Mouse (Mus musculus) erythroblast, embryonic 14.5 days (primary cell): ENCODE data around the gene Col18a1.

ENCODE experiments used
- GATA1 ChIP-seq: IDR thresholded peaks from 2 replicates; pipeline ENCODE4 v1.6.1; 2012; ENCODE audit warnings: low read length, inconsistent platforms, mixed read lengths
- TAL1 ChIP-seq: IDR thresholded peaks from 3 replicates; pipeline ENCODE4 v1.6.1; 2012; ENCODE audit warnings: low read length, inconsistent platforms, mixed read lengths

DNA sequence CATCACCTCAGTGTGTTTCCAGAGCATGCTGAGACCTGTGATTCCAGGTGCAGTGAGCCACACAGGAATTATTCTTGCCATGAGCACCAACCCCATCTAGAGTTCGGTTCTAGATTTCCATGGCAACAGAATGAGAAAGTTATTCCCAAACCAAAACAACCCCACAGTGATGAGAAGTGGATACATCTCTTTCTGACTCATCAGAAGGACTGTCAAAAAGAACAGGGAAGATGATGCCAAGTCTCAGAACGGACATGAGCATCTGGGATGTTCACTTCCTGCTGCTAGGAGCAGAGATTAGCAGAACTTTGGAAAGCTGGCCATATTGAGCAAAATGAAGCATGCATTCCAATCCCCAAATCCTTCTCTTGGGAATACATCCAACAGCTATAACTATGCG is 13.8 kb upstream of the Col18a1 start:
- TF ChIP-seq TAL1 (no peak), GATA1 (no peak)
